Mouse (Mus musculus): ENCODE data around the gene Phip.

DNA sequence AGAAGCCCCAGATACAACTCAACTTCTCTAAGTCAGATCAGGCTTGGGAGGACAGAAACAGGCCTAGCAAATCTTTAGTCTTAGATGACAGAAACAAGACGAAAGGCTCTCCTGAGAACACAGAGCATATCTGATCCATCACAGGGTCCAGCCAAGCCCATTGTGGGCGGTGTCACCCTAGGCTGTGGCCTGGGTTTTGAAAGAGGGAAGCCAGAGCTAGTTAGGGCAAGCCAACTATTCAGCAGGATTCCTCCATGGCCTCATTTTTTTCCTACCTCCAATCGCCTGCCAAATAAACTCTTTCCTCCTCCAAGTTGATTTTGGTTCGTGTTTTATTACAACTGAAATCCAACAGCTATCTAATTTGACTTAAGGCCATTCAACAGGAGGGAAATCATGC is 114.0 kb downstream of the Phip start:
- no peak for TF ChIP-seq CTCF (conservative IDR thresholded peaks at IDR 0.05; ENCODE audit: insufficient read depth, insufficient read length, low read depth, low read length)
- no peak for TF ChIP-seq POLR2A (IDR thresholded peaks at IDR 0.05; ENCODE audit: low read depth, low read length)
